Mouse (Mus musculus): ENCODE data around the gene Cox6b1. TPM values are rescaled to one million over a fixed set of nuclear protein-coding genes. Genes with fewer than 3 reads are reported as not detected.
A peak's percentile ranks its signal among the peaks of the same experiment; 100 is the strongest.

Cox6b1 gene
- polyA plus RNA-seq, 1 experiment from 2014 or later, result 817 TPM

DNA sequence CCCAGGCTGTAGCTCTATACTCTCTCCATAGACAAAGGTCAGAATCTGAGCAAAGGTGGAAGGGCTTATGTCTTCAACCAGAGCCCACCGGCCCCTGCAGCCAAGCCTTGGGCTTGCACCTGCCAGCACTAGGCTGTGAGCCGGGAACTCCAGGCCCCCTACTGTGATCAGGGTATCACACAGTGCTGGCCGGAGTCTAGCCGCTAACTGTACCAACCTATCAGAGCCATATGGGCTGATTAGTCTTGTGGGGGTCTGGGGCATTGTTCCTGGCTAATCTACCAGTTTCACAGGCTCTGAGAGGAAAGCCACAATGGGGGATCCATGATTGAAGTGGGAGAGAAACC, 34.4 kb downstream of the Cox6b1 start:
- Histone ChIP-seq H3K4me2 (replicated peaks; ENCODE audit: low read depth, low read length) (no peak overlapping the region), H3K4me3 (ENCODE audit: low read depth, low read length) (no peak overlapping the region), H3K9ac (ENCODE audit: low read depth, low read length) (no peak overlapping the region; the same call in 1 of the 2 replicates), H3K27me3 (ENCODE audit: control insufficient read depth, insufficient read depth, low read length) (no peaks in the 10 kb centered on the region), H3K4me1 (replicated peaks; ENCODE audit: control insufficient read depth, insufficient read depth, low read length) (peaks cover 5% of the 10 kb centered on the region), H3K9me3 (ENCODE audit: control insufficient read depth, low read length) (no peaks in the 10 kb centered on the region), H3K27ac (ENCODE audit: low read depth, low read length) (no peak overlapping the region), H3K36me3 (ENCODE audit: control insufficient read depth, insufficient read depth, low read length) (no peaks in the 10 kb centered on the region)
- 37% methylated on average over 4 of the region's 4 CpGs for WGBS
- no peak for DNase-seq (ENCODE audit: low spot score)
- ATAC-seq (ENCODE audit: low FRiP score), result no peak

DNA sequence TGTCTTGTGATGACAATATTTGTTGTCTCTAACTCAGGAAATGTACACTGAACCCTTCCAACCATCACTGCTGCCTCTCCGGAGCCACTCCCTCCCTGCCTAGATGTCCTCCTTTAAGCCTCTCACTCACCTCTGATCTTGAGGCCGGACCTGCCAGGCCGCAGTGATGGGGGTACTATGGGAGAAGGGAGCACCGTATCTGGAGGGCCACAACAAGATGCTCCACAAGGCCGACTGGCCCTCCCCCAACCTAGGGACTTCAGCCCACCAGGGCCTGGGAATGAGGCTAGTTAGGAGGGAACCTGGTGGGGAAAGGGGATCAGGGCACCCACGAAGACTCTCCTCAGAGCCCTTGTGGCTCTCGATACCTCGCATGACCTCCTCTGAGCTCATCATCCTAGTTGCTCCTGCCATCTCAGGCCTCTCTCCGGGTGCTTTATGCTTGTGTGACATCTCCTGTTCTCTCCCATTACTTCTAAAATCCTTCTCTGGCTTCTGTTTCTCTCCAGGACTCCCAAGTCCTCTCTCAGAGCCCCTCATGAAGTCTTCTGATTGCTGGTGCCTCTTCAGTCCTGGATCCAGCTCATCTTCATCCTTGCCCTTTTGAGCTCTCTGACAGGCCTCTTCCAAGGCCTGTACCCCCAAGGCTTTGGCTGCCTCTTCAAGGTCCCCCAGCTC, 34.9 kb downstream of the Cox6b1 start:
- WGBS, result 86% methylated on average over 9 of the region's 9 CpGs

DNA sequence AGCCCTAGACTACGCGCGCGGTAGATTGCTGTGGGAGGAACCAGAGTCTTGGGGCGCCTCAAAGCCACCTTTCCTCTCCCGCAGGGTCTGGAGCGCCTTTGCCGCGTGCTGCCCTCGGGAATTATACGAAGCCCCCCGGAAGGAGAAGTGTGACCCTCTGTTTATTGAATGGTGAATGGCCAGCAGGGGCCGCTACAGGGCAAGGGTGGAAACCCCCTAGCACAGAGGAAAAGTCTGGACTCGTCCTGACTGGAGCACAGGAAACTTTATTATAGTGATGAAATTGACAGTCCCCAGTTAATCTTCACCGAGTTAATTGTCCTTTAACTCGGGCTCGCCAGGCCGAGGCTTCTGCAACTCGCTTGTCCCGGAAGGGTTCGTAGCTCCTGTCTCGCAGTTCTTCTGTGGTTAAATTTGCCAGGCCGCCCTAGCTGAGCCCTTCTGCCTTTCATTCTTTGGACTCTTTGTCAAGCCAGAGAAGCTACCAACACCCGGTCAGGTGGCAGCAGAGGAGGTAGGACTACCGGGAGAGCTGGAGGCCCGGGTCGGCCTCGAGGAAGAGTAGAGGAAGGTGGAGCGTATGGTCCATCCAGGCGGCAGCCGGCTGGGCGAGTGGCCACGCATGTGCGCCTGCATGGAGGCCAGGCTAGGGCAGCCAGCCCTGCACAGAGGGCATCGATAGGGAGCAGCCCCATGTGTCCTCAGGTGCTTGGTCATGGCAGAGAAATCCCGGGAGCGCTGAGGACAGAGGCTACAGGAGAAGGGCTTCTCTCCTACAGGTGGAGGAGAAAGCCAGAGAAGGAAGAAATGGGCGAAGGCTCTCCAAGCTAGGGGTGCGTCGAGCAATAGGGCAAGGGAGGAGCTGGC, 36.3 kb downstream of the Cox6b1 start:
- 31% methylated on average over 40 of the region's 40 CpGs for WGBS
- Histone ChIP-seq H3K27me3 (ENCODE audit: control insufficient read depth, insufficient read depth, low read length) (no peaks in the 10 kb centered on the region), H3K36me3 (ENCODE audit: control insufficient read depth, insufficient read depth, low read length) (no peaks in the 10 kb centered on the region; the same call in 1 of the 2 replicates), H3K9me3 (ENCODE audit: control insufficient read depth, low read length) (no peaks in the 10 kb centered on the region), H3K4me3 (ENCODE audit: low read depth, low read length) (peak overlapping the region; percentile 80), H3K4me1 (replicated peaks; ENCODE audit: control insufficient read depth, insufficient read depth, low read length) (peaks cover 5% of the 10 kb centered on the region), H3K9ac (ENCODE audit: low read depth, low read length) (peak overlapping the region; percentile 94; the same call in 1 of the 2 replicates), H3K4me2 (replicated peaks; ENCODE audit: low read depth, low read length) (peak overlapping the region; percentile 60), H3K27ac (ENCODE audit: low read depth, low read length) (peak overlapping the region; percentile 45)
- DNase-seq (ENCODE audit: low spot score) (peak; percentile 94), ATAC-seq (ENCODE audit: low FRiP score) (peak; percentile 73)

More for the DNA sequence above, 34.9 kb downstream of the Cox6b1 start:
- Histone ChIP-seq H3K9ac (ENCODE audit: low read depth, low read length) (no peak overlapping the region), H3K36me3 (ENCODE audit: control insufficient read depth, insufficient read depth, low read length) (no peaks in the 10 kb centered on the region), H3K27ac (ENCODE audit: low read depth, low read length) (no peak overlapping the region), H3K4me1 (replicated peaks; ENCODE audit: control insufficient read depth, insufficient read depth, low read length) (peaks cover 5% of the 10 kb centered on the region), H3K27me3 (ENCODE audit: control insufficient read depth, insufficient read depth, low read length) (no peaks in the 10 kb centered on the region), H3K4me3 (ENCODE audit: low read depth, low read length) (no peak overlapping the region), H3K4me2 (replicated peaks; ENCODE audit: low read depth, low read length) (no peak overlapping the region), H3K9me3 (ENCODE audit: control insufficient read depth, low read length) (no peaks in the 10 kb centered on the region)
- DNase-seq (ENCODE audit: low spot score) (no peak), ATAC-seq (ENCODE audit: low FRiP score) (no peak)

DNA sequence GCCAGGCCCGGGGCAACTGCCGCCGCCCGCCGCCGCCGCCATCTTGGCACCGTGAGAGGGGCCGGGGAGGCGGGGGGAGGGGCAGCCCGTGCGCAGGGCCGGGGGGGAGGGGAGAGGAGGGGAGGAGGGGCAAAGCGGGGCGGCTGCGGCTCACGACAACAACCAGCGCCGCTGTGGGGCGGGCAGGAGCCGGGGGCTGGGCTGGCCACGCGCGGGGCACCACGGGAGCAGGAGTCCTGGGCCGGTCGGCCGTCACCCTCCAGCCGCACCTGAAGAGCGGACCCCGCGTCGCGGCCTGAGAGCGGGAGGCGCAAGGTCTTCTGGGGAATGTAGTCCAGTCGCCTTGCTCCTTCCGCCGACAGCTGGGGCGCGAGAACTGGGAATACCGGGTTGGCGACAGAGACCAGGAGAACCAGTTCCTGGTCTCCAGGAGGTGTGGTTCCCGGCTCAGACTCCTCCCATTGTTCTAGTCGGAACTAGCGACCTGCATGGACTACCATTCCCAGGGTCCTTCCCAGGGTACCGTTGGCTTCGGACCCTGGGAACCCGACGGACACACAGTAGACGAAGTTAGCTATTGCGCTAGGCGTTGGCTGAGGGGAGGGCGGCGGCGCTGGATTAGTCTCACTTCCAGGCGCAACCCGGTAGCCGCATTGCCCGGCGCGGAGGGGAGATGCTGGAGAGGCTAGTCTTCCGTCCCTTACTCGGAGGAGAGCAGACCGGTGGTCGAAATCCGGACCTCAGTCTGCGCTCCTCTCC, 37.1 kb downstream of the Cox6b1 start, which contains the start of gene Kmt2b:
Gene Kmt2b, minus strand, starts transcription at position 51 of the 759 bp plus-strand sequence.
- ATAC-seq (ENCODE audit: low FRiP score), result peak; percentile 96
- WGBS, result 0% methylated on average over 47 of the region's 68 CpGs

DNA sequence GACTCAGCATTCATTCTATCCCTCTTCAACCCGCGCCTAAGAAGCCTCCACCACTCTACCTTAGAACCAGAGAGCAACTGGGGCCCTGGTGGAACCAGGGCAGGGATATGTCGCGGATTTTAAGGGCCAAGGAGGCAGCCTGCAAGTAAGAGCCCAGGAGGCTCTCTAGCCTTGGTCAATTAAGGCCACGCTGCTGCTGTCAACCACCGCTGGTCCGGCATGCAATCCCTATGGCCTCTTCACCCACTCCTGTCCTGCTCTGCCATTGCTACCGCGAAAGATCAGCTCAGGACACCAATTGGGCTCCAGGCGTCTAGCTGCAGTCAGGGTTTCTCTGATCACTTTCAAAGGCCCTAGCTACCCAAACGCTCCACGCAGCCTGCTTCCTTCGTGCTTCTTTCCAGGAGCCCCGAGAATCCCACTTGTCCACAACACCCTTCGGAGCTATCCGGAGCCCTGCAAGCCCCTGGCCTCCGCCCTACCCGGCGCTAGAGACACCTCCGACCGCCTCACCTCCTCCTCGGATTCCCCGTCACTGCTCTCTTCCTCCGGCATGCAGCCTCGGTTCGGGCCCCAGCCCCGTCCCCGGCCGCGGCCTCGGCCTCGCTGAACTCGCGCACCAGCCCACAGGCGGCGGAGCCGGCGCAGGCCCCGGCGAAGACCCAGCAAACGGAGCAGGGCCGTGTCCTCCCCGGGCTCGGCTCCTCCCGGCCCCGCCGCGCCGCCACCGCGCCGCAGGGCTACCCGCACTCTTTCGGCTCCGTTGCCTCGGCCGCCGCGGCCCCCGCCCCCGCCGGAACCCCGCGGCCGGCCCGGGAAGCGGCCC, 37.9 kb downstream of the Cox6b1 start:
- H3K4me1 ChIP-seq (replicated peaks; ENCODE audit: control insufficient read depth, insufficient read depth, low read length), result peaks cover 5% of the 10 kb centered on the region
- peak overlapping the region; percentile 45 for H3K27ac ChIP-seq (ENCODE audit: low read depth, low read length)
- DNase-seq (ENCODE audit: low spot score) (peak; percentile 58), ATAC-seq (ENCODE audit: low FRiP score) (peak; percentile 50)
- under 1% methylated on average over 63 of the region's 67 CpGs for WGBS
- peaks cover 8% of the 10 kb centered on the region; the same call in 1 of the 2 replicates for H3K36me3 ChIP-seq (ENCODE audit: control insufficient read depth, insufficient read depth, low read length)
- H3K4me3 ChIP-seq (ENCODE audit: low read depth, low read length), result peak overlapping the region; percentile 80
- no peaks in the 10 kb centered on the region for H3K27me3 ChIP-seq (ENCODE audit: control insufficient read depth, insufficient read depth, low read length)
- H3K9ac ChIP-seq (ENCODE audit: low read depth, low read length), result peak overlapping the region; percentile 94
- H3K9me3 ChIP-seq (ENCODE audit: control insufficient read depth, low read length), result no peaks in the 10 kb centered on the region
- peak overlapping the region; percentile 93 for H3K4me2 ChIP-seq (replicated peaks; ENCODE audit: low read depth, low read length)

More for the DNA sequence above, 37.1 kb downstream of the Cox6b1 start, which contains the start of gene Kmt2b:
- H3K4me2 ChIP-seq (replicated peaks; ENCODE audit: low read depth, low read length), result peak within 1 kb of the TSS; percentile 93
- peak; percentile 96 for DNase-seq (ENCODE audit: low spot score)
- H3K9me3 ChIP-seq (ENCODE audit: control insufficient read depth, low read length), result no peaks in the 10 kb centered on the region
- H3K36me3 ChIP-seq (ENCODE audit: control insufficient read depth, insufficient read depth, low read length), result peaks cover 5% of the 10 kb centered on the region; the same call in 1 of the 2 replicates
- no peaks in the 10 kb centered on the region for H3K27me3 ChIP-seq (ENCODE audit: control insufficient read depth, insufficient read depth, low read length)
- H3K4me1 ChIP-seq (replicated peaks; ENCODE audit: control insufficient read depth, insufficient read depth, low read length), result peaks cover 5% of the 10 kb centered on the region
- H3K4me3 ChIP-seq (ENCODE audit: low read depth, low read length), result peak within 1 kb of the TSS; percentile 80
- H3K27ac ChIP-seq (ENCODE audit: low read depth, low read length), result peak within 1 kb of the TSS; percentile 45
- H3K9ac ChIP-seq (ENCODE audit: low read depth, low read length), result peak within 1 kb of the TSS; percentile 94

DNA sequence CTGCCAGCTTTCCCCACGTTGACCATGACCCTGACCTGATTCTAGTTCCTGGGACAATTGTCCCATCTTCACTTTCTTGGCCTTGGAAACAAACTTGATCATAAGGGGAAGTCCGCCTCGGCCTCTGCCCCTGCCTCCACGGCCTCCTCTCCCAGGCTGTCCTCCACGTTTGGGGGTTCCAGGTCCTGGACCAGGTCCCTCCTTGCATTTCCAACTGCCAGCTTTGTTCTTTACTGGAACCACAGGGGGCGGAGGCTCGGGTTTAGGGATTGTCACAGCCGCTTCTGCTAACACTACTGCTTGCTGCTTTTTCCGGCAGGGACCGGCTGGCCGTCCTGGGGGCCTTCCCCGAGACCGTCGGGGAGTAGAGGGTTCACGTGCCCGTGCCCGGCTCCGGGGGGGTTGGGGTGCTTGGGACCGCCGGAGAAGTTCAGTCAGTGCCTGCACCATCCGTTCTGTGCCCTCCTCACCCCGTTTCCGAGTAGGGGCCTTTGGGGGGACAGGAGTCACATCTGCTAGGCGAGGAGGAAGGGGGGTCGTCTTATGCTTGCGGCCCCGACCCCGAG, 39.4 kb downstream of the Cox6b1 start:
- Histone ChIP-seq H3K4me2 (replicated peaks; ENCODE audit: low read depth, low read length) (no peak overlapping the region), H3K4me1 (replicated peaks; ENCODE audit: control insufficient read depth, insufficient read depth, low read length) (peaks cover 5% of the 10 kb centered on the region), H3K27me3 (ENCODE audit: control insufficient read depth, insufficient read depth, low read length) (no peaks in the 10 kb centered on the region), H3K9me3 (ENCODE audit: control insufficient read depth, low read length) (no peaks in the 10 kb centered on the region), H3K9ac (ENCODE audit: low read depth, low read length) (no peak overlapping the region), H3K4me3 (ENCODE audit: low read depth, low read length) (peak overlapping the region; percentile 80), H3K27ac (ENCODE audit: low read depth, low read length) (no peak overlapping the region), H3K36me3 (ENCODE audit: control insufficient read depth, insufficient read depth, low read length) (peaks cover 13% of the 10 kb centered on the region; the same call in 1 of the 2 replicates)
- ATAC-seq (ENCODE audit: low FRiP score) (no peak), DNase-seq (ENCODE audit: low spot score) (no peak)
- 93% methylated on average over 27 of the region's 28 CpGs for WGBS

DNA sequence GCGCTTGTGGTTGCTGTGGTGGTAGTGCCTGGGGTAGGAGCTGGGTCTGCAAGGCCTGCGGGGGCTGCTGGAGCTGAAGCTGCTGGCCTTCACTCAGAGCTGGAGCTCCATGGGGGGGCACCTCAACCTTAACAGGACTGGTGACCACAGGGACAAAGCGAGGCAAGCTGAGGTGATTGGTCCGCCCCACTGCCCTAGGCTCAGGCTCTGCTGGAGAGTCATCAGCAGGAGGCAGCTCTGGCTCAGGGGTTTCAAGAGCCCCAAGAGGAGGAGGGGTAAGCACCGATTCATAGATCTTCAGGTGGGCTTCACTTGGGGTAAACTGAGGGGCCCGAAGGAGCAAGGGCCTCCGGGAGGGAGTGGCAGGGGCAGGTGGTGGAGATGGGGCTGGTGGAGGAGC, 40.8 kb downstream of the Cox6b1 start:
- H3K4me2 ChIP-seq (replicated peaks; ENCODE audit: low read depth, low read length), result no peak overlapping the region
- ATAC-seq (ENCODE audit: low FRiP score), result no peak

More for the DNA sequence above, 40.8 kb downstream of the Cox6b1 start:
- Histone ChIP-seq H3K9me3 (ENCODE audit: control insufficient read depth, low read length) (no peaks in the 10 kb centered on the region), H3K36me3 (ENCODE audit: control insufficient read depth, insufficient read depth, low read length) (peaks cover 17% of the 10 kb centered on the region; the same call in 1 of the 2 replicates), H3K4me3 (ENCODE audit: low read depth, low read length) (no peak overlapping the region), H3K9ac (ENCODE audit: low read depth, low read length) (no peak overlapping the region), H3K4me1 (replicated peaks; ENCODE audit: control insufficient read depth, insufficient read depth, low read length) (peaks cover 5% of the 10 kb centered on the region), H3K27me3 (ENCODE audit: control insufficient read depth, insufficient read depth, low read length) (no peaks in the 10 kb centered on the region), H3K27ac (ENCODE audit: low read depth, low read length) (no peak overlapping the region)
- DNase-seq (ENCODE audit: low spot score), result no peak
- 94% methylated on average over 7 of the region's 7 CpGs for WGBS

Data from hindbrain, embryonic 11.5 days (tissue).